Mouse (Mus musculus) lung, adult 2 months (tissue): ENCODE measurements around the gene A1cf. TPM values are rescaled to one million over a fixed set of nuclear protein-coding genes. Genes with fewer than 3 reads are reported as not detected.

Experiments
- DNase-seq: peaks from one replicate; pipeline ENCODE4 v3.0.0; 2022
- H3K4me1 ChIP-seq: fragments of 200-500 bp; 2 replicates; pipeline ENCODE4 v1.6.1; 2011; ENCODE audit warnings: low read length; ENCODE audit not compliant: control insufficient read depth, insufficient read depth
- H3K4me3 ChIP-seq: fragments of 200-500 bp; replicated peaks from 2 replicates; pipeline ENCODE3; 2011; ENCODE audit warnings: low read depth, mild to moderate bottlenecking, control low read depth, low read length; ENCODE audit errors: extremely low read depth
- CTCF ChIP-seq: fragments of 200-500 bp; IDR thresholded peaks from 2 replicates; pipeline ENCODE4 v1.5.1; 2011; ENCODE audit warnings: mild to moderate bottlenecking, low read length, control low read depth; ENCODE audit not compliant: insufficient read depth
- POLR2A ChIP-seq: fragments of 200-500 bp; IDR thresholded peaks from 2 replicates; pipeline ENCODE4 v1.6.1; 2011; ENCODE audit warnings: low read depth, mild to moderate bottlenecking, control low read depth, low read length, borderline replicate concordance; ENCODE audit errors: extremely low read depth
- WGBS: fragments of 180-500 bp; shearing (Covaris S2); methylation state at CpG from one replicate; pipeline ENCODE4 v1.1.7; 2018; 5-methylcytosine and 5-hydroxymethylcytosine counted together
- polyA plus RNA-seq: library from polyadenylated mRNA; depleted of rRNA; stranded (reverse); fragments of >200 nt; gene quantifications from 2 replicates; pipeline ENCODE4 v1.2.3, GENCODE M21; 2012; rRNA removed

The A1cf gene
- polyA plus RNA-seq, 1 experiment: not detected

DNA sequence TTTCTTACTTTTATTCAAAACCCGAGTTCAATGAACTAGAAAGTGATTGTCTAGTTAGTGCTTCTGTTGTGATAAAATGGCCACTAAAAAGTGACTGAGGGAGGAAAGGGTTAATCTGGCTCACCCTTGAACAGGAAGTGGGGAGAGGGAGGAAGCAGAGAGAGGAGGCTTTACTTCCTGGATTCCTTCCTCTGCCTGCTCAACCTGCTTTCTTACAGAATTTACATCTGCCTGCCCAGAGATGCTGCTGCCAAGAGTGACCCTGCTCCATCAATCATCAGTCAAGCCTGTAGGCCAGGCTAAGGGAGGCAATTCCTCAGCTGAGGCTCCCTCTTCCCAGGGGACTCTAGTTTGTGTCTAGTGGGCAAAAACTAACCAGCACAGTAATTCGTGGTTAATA, 107.3 kb downstream of the A1cf start:
- TF ChIP-seq CTCF (no peak), POLR2A (no peak)
- Histone ChIP-seq H3K4me1 (no peaks in the 10 kb centered on the region), H3K4me3 (no peak overlapping the region)
- DNase-seq: no peak
- WGBS: 45% methylated on average over 2 of the region's 2 CpGs

DNA sequence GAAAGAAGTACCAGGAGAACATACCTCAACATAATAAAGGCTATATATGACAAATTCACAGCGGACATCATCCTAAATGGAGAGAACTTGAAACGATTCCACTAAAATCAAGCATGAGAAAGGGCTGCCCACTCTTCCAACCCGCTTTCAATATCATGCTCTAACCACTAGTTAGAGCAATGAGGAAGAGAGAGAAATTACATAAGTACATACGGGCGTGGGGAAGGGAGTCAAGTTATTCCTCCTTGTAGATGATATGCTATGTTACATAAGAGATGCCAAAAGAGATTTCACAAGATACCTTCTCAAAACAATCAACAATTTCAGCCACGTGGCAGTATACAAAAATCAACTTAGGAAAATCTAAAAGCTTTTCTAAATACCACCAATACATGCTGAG, 122.5 kb downstream of the A1cf start:
- DNase-seq: no peak
- no peaks in the 10 kb centered on the region for H3K4me1 ChIP-seq
- no peak overlapping the region for H3K4me3 ChIP-seq
- TF ChIP-seq POLR2A (no peak), CTCF (no peak)
- 86% methylated on average over 6 of the region's 6 CpGs for WGBS

DNA sequence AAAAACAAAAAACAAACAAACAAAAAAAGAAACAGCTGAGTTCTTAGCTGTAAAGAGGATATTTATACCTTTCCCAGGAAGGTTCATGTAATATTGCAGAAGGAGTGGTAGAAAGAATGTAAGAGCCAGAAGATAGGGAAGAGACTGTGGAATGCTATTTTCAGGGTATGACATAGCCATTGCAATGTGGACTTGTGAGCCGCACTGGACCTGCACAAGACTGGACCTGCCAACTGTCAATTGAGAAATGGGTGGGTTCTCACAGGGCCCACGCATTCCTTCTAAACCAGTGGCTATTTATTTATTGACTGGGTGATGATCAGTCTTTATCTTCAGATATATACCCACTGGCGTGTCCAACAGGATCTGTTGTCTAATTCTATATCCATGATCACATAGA, 128.4 kb downstream of the A1cf start:
- WGBS: 91% methylated on average over 3 of the region's 3 CpGs

More for the DNA sequence above, 128.4 kb downstream of the A1cf start:
- TF ChIP-seq CTCF (no peak), POLR2A (no peak)
- no peak overlapping the region for H3K4me3 ChIP-seq
- H3K4me1 ChIP-seq: no peaks in the 10 kb centered on the region
- DNase-seq: no peak

Other genes with a start within 250 kb of the A1cf start
- gene Prkg1, start 103.7 kb upstream of the A1cf start, polyA plus RNA-seq: 4.1 and 6.0 TPM in 2 replicates
- gene Asah2, start 239.4 kb downstream of the A1cf start, polyA plus RNA-seq: 7.8 and 12.3 TPM in 2 replicates